In the genomic region with DNA sequence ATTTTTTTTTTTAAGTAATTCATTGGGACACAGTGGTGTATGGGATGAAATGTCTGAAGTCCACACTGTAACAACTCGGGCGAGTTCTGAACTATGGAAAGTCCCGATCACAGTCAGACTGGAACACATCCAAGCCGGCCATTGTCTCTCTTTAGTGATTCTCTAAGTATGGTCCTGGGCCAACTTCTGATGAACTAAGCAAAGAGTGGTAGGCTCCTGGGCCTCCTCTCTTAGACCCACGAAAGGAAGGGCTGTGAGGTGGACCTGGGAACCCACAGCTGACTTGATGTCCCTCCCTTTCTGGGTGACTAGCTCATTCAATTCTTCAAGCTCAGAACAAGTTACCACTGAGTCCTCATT, we compare ENCODE assay signal across 15 mouse cellular contexts.
DNase-seq lines count a peak whose midpoint lies in the region; ATAC-seq lines count a peak whose summit lies in the region.
"Had no signal": no experiment of that assay in that cellular context is flagged by ENCODE, and none has a peak within 500 bp of the region (broad histone marks: within the 10 kb centered on the region; RNA-seq: fewer than 3 reads in every experiment).

No protein-coding gene starts in this region.

- 74% methylated on average over 5 of the region's 5 CpGs for WGBS in heart, embryonic 11.5 days (ENCODE audit: insufficient replicate concordance)
- 43% methylated on average over 5 of the region's 5 CpGs for WGBS in heart, embryonic 15.5 days

- no peaks in the 10 kb centered on the region for H3K27me3 ChIP-seq in heart, embryonic 11.5 days (ENCODE audit: control insufficient read depth, insufficient read depth, low read length)
- no peaks in the 10 kb centered on the region for H3K27me3 ChIP-seq in heart, embryonic 15.5 days
- H3K27me3 ChIP-seq: hindbrain, embryonic 12.5 days; limb, embryonic 12.5 days; Patski had no signal

- H3K27ac ChIP-seq in heart, embryonic 11.5 days (ENCODE audit: low read depth, low read length) = no peak overlapping the region
- peak overlapping the region; percentile 97 for H3K27ac ChIP-seq in heart, embryonic 15.5 days
- H3K27ac ChIP-seq: hindbrain, embryonic 12.5 days; limb, embryonic 12.5 days had no signal

- H3K4me2 ChIP-seq in heart, embryonic 11.5 days = no peak overlapping the region
- 0 out of 2 replicates have a peak overlapping the region, but pooled peaks have one; percentile 3 for H3K4me2 ChIP-seq in heart, embryonic 15.5 days
- H3K4me2 ChIP-seq: hindbrain, embryonic 12.5 days; limb, embryonic 12.5 days had no signal

- no peaks in the 10 kb centered on the region for H3K9me3 ChIP-seq in heart, embryonic 11.5 days (replicated peaks; ENCODE audit: control insufficient read depth, low read length)
- H3K9me3 ChIP-seq in heart, embryonic 15.5 days (replicated peaks) = no peaks in the 10 kb centered on the region
- H3K9me3 ChIP-seq: hindbrain, embryonic 12.5 days; limb, embryonic 12.5 days had no signal

- peaks cover 31% of the 10 kb centered on the region for H3K4me1 ChIP-seq in heart, embryonic 11.5 days (ENCODE audit: control insufficient read depth, insufficient read depth, low read length)
- H3K4me1 ChIP-seq in heart, embryonic 15.5 days (replicated peaks) = peaks cover 77% of the 10 kb centered on the region
- H3K4me1 ChIP-seq: limb, embryonic 12.5 days had no signal

- no peak overlapping the region for H3K9ac ChIP-seq in heart, embryonic 11.5 days (ENCODE audit: low read depth, low read length)
- no peak overlapping the region for H3K9ac ChIP-seq in heart, embryonic 15.5 days
- H3K9ac ChIP-seq: hindbrain, embryonic 12.5 days; limb, embryonic 12.5 days had no signal

- ATAC-seq in heart, embryonic 11.5 days (replicated peaks; ENCODE audit: insufficient number of reproducible peaks, low FRiP score, low TSS enrichment) = no peak
- no peak for ATAC-seq in heart, embryonic 15.5 days (replicated peaks; ENCODE audit: insufficient number of reproducible peaks, insufficient read depth, low FRiP score, low read depth)
- ATAC-seq: Patski had no signal

- no peak overlapping the region for H3K4me3 ChIP-seq in heart, embryonic 11.5 days (ENCODE audit: low read depth, low read length)
- no peak overlapping the region for H3K4me3 ChIP-seq in heart, embryonic 15.5 days
- H3K4me3 ChIP-seq: hindbrain, embryonic 12.5 days; limb, embryonic 12.5 days had no signal

- H3K36me3 ChIP-seq in heart, embryonic 11.5 days (ENCODE audit: control insufficient read depth, insufficient read depth, low read length) = no peaks in the 10 kb centered on the region; the same call in 1 of the 2 replicates
- H3K36me3 ChIP-seq in heart, embryonic 15.5 days = 0 out of 2 replicates have a peak, but pooled peaks cover 8% of the 10 kb centered on the region

- DNase-seq in heart, adult 18-20 months = peak; percentile 72
- DNase-seq in NIH3T3 (ENCODE audit: low read depth) = peak; percentile 36
- peak; percentile 76 for DNase-seq in kidney, postnatal 10 days
- DNase-seq in thymus, postnatal 14 days = no peak
- DNase-seq in urinary bladder, postnatal 14 days (ENCODE audit: low spot score) = no peak
- DNase-seq in cerebellum, adult 11-12 months = no peak
- DNase-seq: adrenal gland, postnatal 25 days; cerebellum, adult 8-10 months; spleen, adult 18-20 months; thymus, adult 2 months had no signal

Comparison
In these comparisons a context has a peak if more than half of its experiments do, and no peak if none do; other contexts are left out.
1. DNase-seq: peak in heart, adult 18-20 months (2 of 2), NIH3T3 (single experiment) and kidney, postnatal 10 days (single experiment); none in thymus, postnatal 14 days (single experiment), urinary bladder, postnatal 14 days (single experiment) and cerebellum, adult 11-12 months (single experiment).